Mouse (Mus musculus) spleen, adult 2 months (tissue): Measurements from ENCODE around the gene U2af2.

Experiments
- CTCF ChIP-seq: fragments of 200-500 bp; IDR thresholded peaks from 2 replicates; pipeline ENCODE4 v1.5.1; 2011; ENCODE audit warnings: mild to moderate bottlenecking, inconsistent platforms; ENCODE audit not compliant: insufficient read depth, insufficient read length, insufficient replicate concordance; ENCODE audit errors: extremely low read depth
- POLR2A ChIP-seq: fragments of 200-500 bp; IDR thresholded peaks from 2 replicates; pipeline ENCODE4 v1.6.1; 2011; ENCODE audit warnings: low read depth, low read length, inconsistent platforms

DNA sequence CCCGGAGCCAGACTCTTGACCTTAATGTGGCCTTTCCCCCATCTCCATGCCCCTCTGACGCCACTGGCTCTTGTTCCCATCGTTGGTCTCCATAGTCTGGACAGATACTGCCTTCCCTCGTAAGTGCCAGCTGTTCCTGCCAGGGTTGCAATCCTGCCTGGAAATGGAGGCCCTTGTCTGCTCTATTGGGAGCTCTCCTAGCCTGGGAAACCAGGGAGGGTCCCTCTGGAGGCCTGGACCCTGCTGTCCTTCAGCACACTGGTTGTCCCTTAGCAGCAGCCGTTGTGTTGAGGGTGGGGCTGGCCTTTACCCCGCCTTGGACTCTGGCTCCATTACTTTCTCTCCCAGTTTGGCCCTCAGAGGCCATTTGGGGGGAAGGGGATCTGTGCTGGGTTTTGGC lies 30.4 kb downstream of the U2af2 start:
- TF ChIP-seq CTCF = no peak
- TF ChIP-seq POLR2A = no peak
